Mouse (Mus musculus) kidney, adult 2 months (tissue): Measurements from ENCODE around the gene Pla2g1b. TPM values are rescaled to one million over a fixed set of nuclear protein-coding genes. Genes with fewer than 3 reads are reported as not detected.
"Not testable (repeated sequence)": the region's sequence is repeated elsewhere in the genome, so short reads cannot be mapped to it uniquely, and the experiment has no call there.

Experiments
- DNase-seq: peaks from one replicate; pipeline ENCODE4 v3.0.0; 2021
- H3K27ac ChIP-seq: fragments of 200-500 bp; 2 replicates; pipeline ENCODE4 v1.5.1; 2012; ENCODE audit warnings: low read depth, low read length, control low read depth, inconsistent platforms; ENCODE audit not compliant: insufficient read depth
- H3K27me3 ChIP-seq: fragments of 200-500 bp; replicated peaks from 2 replicates; pipeline ENCODE4 v1.6.1; 2012; ENCODE audit warnings: mild to moderate bottlenecking, moderate library complexity, low read length, inconsistent platforms; ENCODE audit not compliant: control insufficient read depth, insufficient read depth
- H3K36me3 ChIP-seq: fragments of 200-500 bp; 2 replicates; pipeline ENCODE4 v1.6.1; 2012; ENCODE audit warnings: mild to moderate bottlenecking, moderate library complexity, low read length, inconsistent platforms; ENCODE audit not compliant: control insufficient read depth, insufficient read depth
- H3K4me1 ChIP-seq: fragments of 200-500 bp; 2 replicates; pipeline ENCODE4 v1.6.1; 2011; ENCODE audit warnings: low read length; ENCODE audit not compliant: control insufficient read depth, insufficient read depth
- H3K4me3 ChIP-seq: fragments of 200-500 bp; 2 replicates; pipeline ENCODE4 v1.5.1; 2011; ENCODE audit warnings: mild to moderate bottlenecking, low read depth, low read length, control low read depth; ENCODE audit not compliant: insufficient read depth
- CTCF ChIP-seq: fragments of 200-500 bp; conservative IDR thresholded peaks from 2 replicates; pipeline ENCODE4 v1.5.1; 2011; ENCODE audit warnings: low read depth, mild to moderate bottlenecking, control low read depth, low read length, moderate library complexity, mixed read lengths; ENCODE audit not compliant: insufficient read depth, insufficient read length
- POLR2A ChIP-seq: fragments of 200-500 bp; IDR thresholded peaks from one replicate; pipeline ENCODE4 v1.6.1; 2011; ENCODE audit warnings: low read depth, low read length, control low read depth
- WGBS: fragments of 180-500 bp; shearing (Covaris S2); methylation state at CpG from one replicate; pipeline ENCODE4 v1.1.7; 2018; 5-methylcytosine and 5-hydroxymethylcytosine counted together
- polyA plus RNA-seq: library from polyadenylated mRNA; depleted of rRNA; stranded (reverse); fragments of >200 nt; gene quantifications from 2 replicates; pipeline ENCODE4 v1.2.3, GENCODE M21; 2012

Pla2g1b gene
- polyA plus RNA-seq, 1 experiment, result 0.74 TPM

DNA sequence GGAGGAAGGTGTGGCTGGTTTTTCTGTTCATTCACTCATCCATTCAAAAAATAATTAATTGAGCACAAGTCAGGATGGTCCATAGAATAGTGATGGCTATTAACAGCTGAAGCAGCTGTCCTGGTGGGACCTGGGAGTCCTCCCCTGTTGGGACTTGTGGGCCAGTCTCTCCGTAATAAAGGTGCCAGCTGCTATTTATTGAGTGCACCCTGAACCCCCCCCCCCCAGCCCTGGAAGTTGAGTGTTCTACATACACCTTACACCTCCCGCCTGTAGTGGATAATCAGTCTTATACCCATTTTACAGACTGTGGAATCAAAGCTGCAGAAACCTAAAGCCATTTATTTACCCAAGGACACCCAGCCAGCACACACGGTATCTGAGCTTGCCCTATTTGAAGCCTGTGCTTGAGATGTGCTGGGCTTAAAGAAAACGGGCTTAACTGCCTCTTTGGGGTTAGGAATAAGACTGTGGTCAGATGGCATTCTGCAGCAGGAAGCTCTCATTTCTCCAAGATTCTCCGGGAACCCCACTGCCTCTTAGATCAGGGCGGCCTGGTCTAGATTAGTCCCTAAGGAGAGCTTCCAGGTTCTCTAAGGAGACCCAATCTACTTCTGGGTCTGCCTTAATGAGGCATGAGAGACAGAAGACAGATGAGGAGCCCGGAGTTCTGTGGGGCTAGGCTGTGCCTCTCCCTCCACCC lies 28.7 kb upstream of the Pla2g1b start:
- Histone ChIP-seq H3K27ac (no peak overlapping the region), H3K4me3 (no peak overlapping the region), H3K4me1 (no peaks in the 10 kb centered on the region), H3K36me3 (no peaks in the 10 kb centered on the region), H3K27me3 (no peaks in the 10 kb centered on the region)
- TF ChIP-seq POLR2A, result no peak
- no peak for DNase-seq
- WGBS, result 83% methylated on average over 7 of the region's 7 CpGs

DNA sequence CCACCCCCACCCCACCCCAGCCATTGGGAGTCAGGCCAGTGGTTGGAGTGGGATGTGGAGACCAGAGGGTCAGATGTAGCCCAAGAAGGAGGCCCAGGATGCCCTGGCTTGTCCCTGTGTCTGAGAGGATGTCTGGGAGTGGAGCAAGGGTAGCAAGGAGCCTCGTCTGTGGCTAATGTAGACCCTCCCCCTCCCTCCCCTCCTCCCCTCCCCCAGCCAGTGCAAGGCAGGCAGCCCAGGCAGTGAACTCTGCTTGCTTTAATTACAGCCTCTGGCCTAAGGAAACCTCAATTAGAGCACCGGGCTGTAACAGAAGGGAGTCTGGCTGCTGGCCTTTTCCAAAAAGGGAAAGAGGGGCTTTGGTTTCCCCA lies 28.1 kb upstream of the Pla2g1b start:
- Histone ChIP-seq H3K4me3 (no peak overlapping the region), H3K27me3 (no peaks in the 10 kb centered on the region), H3K36me3 (no peaks in the 10 kb centered on the region), H3K4me1 (no peaks in the 10 kb centered on the region), H3K27ac (no peak overlapping the region)
- WGBS, result 52% methylated on average over 2 of the region's 2 CpGs
- TF ChIP-seq POLR2A (no peak), CTCF (no peak)
- DNase-seq, result no peak

DNA sequence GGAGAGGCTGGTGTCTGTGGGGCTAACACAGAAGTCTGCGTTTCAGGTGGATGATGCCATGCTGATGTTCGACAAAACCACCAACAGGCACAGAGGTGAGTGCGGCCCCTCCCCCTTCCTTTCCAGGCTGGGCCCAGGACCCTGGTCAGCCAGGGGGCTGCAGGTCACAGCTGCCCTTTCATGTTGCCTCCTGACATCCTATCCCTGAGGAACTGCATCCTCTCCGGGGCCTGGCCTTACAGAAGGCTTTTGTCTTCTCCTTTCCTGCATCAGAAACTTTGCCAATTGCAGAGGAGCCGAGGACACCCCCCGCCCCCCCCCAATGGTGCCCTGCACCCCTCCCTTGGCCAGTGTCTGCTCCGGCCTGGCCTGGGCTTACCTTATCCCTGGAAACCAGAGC lies 27.4 kb upstream of the Pla2g1b start:
- Histone ChIP-seq H3K27me3 (no peaks in the 10 kb centered on the region), H3K27ac (no peak overlapping the region), H3K36me3 (no peaks in the 10 kb centered on the region), H3K4me1 (no peaks in the 10 kb centered on the region), H3K4me3 (no peak overlapping the region)
- WGBS, result 60% methylated on average over 7 of the region's 7 CpGs
- no peak for TF ChIP-seq CTCF
- no peak for TF ChIP-seq POLR2A
- DNase-seq, result no peak

DNA sequence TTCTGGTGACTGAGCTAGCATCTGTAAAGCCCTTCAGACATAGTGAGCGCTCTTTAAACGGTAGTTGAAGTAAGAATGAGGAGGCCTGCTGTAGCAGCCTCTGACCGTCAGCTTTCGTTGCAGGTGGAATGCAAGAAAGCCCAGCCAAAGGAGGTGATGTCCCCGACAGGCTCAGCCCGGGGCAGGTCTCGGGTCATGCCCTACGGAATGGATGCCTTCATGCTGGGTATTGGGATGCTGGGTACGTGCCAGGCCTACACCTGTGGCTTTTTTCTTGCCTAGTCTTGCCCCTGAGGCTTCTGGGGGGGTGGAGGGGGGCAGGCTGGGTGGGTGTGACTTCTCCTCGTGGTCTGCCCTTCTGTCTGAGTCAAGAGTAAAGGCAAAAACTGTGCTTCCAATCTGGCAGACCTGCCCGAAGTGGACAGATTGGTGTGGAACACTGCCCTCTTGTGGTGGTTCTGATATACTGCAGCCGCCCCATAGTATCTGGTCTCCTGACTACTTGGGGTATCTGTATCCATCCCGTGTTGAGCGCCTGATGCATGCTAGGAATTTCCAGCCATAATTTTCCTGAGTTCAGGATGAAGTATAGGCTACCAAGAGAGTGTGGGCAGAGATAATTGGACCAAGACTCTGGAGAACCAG lies 24.7 kb upstream of the Pla2g1b start:
- Histone ChIP-seq H3K4me1 (no peaks in the 10 kb centered on the region), H3K27ac (no peak overlapping the region), H3K27me3 (no peaks in the 10 kb centered on the region), H3K36me3 (no peaks in the 10 kb centered on the region), H3K4me3 (no peak overlapping the region)
- peak; percentile 76 for DNase-seq
- 31% methylated on average over 14 of the region's 14 CpGs for whole genome bisulfite sequencing
- no peak for TF ChIP-seq POLR2A
- peak; percentile 93 for TF ChIP-seq CTCF

DNA sequence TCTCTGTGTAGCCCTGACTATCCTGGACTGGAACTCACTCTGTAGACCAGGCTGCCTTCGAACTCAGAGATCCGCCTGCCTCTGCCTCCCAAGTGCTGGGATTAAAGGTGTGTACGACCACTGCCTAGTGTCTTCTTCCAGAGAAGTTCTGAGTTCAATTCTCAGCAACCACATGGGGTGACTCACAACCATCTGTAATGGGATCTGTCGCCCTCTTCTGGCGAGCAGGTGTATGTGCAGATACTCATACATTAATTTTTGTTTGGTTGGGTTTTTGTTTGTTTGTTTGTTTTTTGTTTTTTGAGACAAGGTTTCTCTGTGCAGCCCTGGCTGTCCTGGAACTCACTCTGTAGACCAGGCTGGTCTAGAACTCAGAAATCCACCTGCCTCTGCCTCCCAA lies 23.4 kb upstream of the Pla2g1b start:
- H3K27me3 ChIP-seq, H3K27ac ChIP-seq, H3K4me3 ChIP-seq, H3K4me1 ChIP-seq, H3K36me3 ChIP-seq: not testable (repeated sequence)
- peak; percentile 59 for TF ChIP-seq CTCF
- peak; percentile 21 for DNase-seq
- WGBS, result 72% methylated on average over 5 of the region's 5 CpGs

DNA sequence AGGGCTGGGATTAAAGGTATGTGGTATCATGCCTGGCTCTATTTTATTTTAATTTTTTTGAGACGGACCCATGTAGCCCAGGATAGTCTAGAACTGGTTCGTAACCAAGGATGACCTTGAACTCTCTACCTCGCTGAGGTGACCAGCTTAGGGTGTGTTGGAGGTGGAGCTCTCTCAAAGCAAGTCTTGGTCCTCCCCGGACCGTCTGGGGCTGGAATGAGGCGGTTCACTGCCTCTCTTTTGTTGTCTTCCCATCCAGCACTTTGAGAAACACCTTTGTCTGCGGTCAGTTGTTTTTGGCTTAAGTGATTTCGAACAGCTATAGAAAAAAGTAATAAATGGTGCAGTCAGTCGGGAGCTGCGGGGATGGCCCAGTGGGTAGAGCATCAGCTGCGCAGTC lies 21.9 kb upstream of the Pla2g1b start:
- TF ChIP-seq CTCF (no peak), POLR2A (no peak)
- H3K36me3 ChIP-seq, result no peaks in the 10 kb centered on the region

DNA sequence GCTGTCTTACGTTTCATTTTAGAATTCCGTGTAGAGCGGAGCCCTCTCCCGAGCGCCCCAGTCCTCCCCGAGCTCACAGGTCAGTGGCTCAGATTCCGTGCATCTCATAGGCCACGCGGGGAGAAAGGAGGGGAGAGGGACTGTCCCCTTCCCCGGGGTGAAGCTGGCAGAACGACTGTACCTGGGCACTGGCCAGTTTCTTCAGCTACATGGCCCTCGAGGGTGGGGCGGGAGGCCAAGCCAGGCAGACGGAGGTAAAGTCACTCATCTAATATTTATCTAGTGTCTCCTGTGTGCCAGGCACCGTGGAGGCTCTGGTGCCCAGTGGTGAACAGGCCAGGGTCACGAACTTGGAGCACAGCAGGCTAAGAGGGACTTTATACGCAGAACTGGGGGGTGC lies 19.0 kb upstream of the Pla2g1b start:
- H3K4me1 ChIP-seq, result no peaks in the 10 kb centered on the region
- no peak overlapping the region for H3K4me3 ChIP-seq
- DNase-seq, result no peak
- TF ChIP-seq CTCF, result no peak
- no peak for TF ChIP-seq POLR2A
- 80% methylated on average over 17 of the region's 17 CpGs for WGBS
- no peak overlapping the region for H3K27ac ChIP-seq
- no peaks in the 10 kb centered on the region for H3K27me3 ChIP-seq
- H3K36me3 ChIP-seq, result no peaks in the 10 kb centered on the region

More for the DNA sequence above, 21.9 kb upstream of the Pla2g1b start:
- 89% methylated on average over 11 of the region's 11 CpGs for WGBS
- no peak for DNase-seq
- H3K4me1 ChIP-seq, result no peaks in the 10 kb centered on the region
- no peak overlapping the region for H3K4me3 ChIP-seq
- no peaks in the 10 kb centered on the region for H3K27me3 ChIP-seq
- H3K27ac ChIP-seq, result no peak overlapping the region
